Mouse (Mus musculus): ENCODE results near the gene Crlf1. TPM values are rescaled to one million over a fixed set of nuclear protein-coding genes. Genes with fewer than 3 reads are reported as not detected.

The Crlf1 gene
- polyA plus RNA-seq, 1 experiment from 2014 or later: 3.6 TPM

GRCm38 (mm10) chr8:70488931-70489470 lies 4.0 kb upstream of the Crlf1 start:
- Histone ChIP-seq H3K36me3 (no peaks in the 10 kb centered on the region), H3K4me2 (peak overlapping the region; percentile 55), H3K27me3 (peaks cover 100% of the 10 kb centered on the region), H3K9ac (no peak overlapping the region), H3K4me3 (replicated peaks) (peak overlapping the region; percentile 39), H3K9me3 (replicated peaks) (no peaks in the 10 kb centered on the region), H3K27ac (no peak overlapping the region), H3K4me1 (replicated peaks) (peaks cover 40% of the 10 kb centered on the region)
- DNase-seq (no peak), ATAC-seq (ENCODE audit: low read depth) (no peak)
- WGBS (ENCODE audit: insufficient replicate concordance): 3% methylated on average over 14 of the region's 14 CpGs

GRCm38 (mm10) chr8:70489576-70489975 lies 3.4 kb upstream of the Crlf1 start:
- Histone ChIP-seq H3K9me3 (replicated peaks) (no peaks in the 10 kb centered on the region), H3K27ac (no peak overlapping the region), H3K4me3 (replicated peaks) (peak overlapping the region; percentile 39), H3K36me3 (no peaks in the 10 kb centered on the region), H3K4me2 (peak overlapping the region; percentile 50), H3K4me1 (replicated peaks) (peaks cover 40% of the 10 kb centered on the region), H3K27me3 (peaks cover 100% of the 10 kb centered on the region), H3K9ac (no peak overlapping the region)
- WGBS (ENCODE audit: insufficient replicate concordance): 3% methylated on average over 39 of the region's 41 CpGs
- DNase-seq (no peak), ATAC-seq (ENCODE audit: low read depth) (no peak)

- DNase-seq (no peak), ATAC-seq (ENCODE audit: low read depth) (no peak)
- H3K4me1 ChIP-seq (replicated peaks): peaks cover 40% of the 10 kb centered on the region
- H3K27ac ChIP-seq: no peak overlapping the region
- H3K9ac ChIP-seq: no peak overlapping the region
- WGBS (ENCODE audit: insufficient replicate concordance): 12% methylated on average over 10 of the region's 10 CpGs
- H3K27me3 ChIP-seq: peaks cover 100% of the 10 kb centered on the region
- no peaks in the 10 kb centered on the region for H3K36me3 ChIP-seq
- no peak overlapping the region for H3K4me3 ChIP-seq (replicated peaks)
- H3K9me3 ChIP-seq (replicated peaks): no peaks in the 10 kb centered on the region
- H3K4me2 ChIP-seq: no peak overlapping the region
Observed at GRCm38 (mm10) chr8:70490061-70490879, 2.7 kb upstream of the Crlf1 start.

GRCm38 (mm10) chr8:70490880-70491495 lies 2.0 kb upstream of the Crlf1 start:
- DNase-seq: no peak
- Histone ChIP-seq H3K9ac (no peak overlapping the region), H3K27me3 (peaks cover 100% of the 10 kb centered on the region), H3K4me3 (replicated peaks) (no peak overlapping the region), H3K27ac (no peak overlapping the region), H3K4me1 (replicated peaks) (peaks cover 47% of the 10 kb centered on the region), H3K9me3 (replicated peaks) (no peaks in the 10 kb centered on the region), H3K36me3 (no peaks in the 10 kb centered on the region), H3K4me2 (no peak overlapping the region)
- WGBS (ENCODE audit: insufficient replicate concordance): 4% methylated on average over 20 of the region's 20 CpGs
- ATAC-seq (ENCODE audit: low read depth): no peak

DNA sequence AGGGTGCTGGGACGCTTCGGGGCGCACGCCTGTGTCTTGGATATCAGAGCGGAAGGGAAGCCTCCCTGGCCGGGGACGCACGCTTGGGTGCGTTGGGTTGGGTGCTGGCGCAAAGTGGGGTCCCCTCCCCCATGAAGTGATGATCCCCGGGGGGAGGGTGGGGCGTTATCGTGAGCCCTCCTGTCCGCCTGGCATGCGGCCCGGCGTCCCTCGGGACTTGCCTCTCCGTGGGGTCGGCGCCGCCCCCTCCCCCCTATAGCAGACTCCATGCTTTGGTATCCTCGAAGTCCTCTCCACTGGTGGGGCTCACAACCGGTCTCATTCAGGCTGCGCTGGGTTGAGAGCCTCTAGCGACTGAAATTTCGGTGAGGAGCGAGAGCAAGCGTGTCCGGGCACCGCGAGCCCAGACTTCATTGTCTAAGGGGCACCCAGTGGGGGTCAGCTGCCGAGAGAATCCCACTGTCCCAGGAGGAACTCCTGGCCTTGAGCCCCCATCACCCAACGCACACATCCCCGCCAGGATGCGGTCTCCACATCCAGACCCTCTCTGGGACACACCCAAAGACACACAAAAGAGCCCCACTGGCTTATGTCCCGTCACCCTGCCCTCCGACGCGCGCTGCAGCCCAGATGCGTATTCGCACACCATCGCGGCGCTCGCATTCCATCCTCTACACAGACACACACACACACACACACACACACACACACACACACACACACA lies 896 bp downstream of the Crlf1 start:
- WGBS (ENCODE audit: insufficient replicate concordance): 2% methylated on average over 46 of the region's 47 CpGs
- peak overlapping the region; percentile 45 for H3K4me3 ChIP-seq (replicated peaks)
- H3K4me2 ChIP-seq: no peak overlapping the region
- H3K4me1 ChIP-seq (replicated peaks): peaks cover 42% of the 10 kb centered on the region
- H3K36me3 ChIP-seq: no peaks in the 10 kb centered on the region
- H3K27me3 ChIP-seq: peaks cover 100% of the 10 kb centered on the region
- no peak overlapping the region for H3K9ac ChIP-seq
- H3K9me3 ChIP-seq (replicated peaks): no peaks in the 10 kb centered on the region
- H3K27ac ChIP-seq: no peak overlapping the region
- ATAC-seq (ENCODE audit: low read depth) (no peak), DNase-seq (no peak)

- Histone ChIP-seq H3K4me2 (no peak overlapping the region), H3K4me3 (replicated peaks) (no peak overlapping the region), H3K9me3 (replicated peaks) (no peaks in the 10 kb centered on the region), H3K36me3 (no peaks in the 10 kb centered on the region), H3K9ac (no peak overlapping the region), H3K27ac (no peak overlapping the region), H3K27me3 (peaks cover 100% of the 10 kb centered on the region), H3K4me1 (replicated peaks) (peaks cover 42% of the 10 kb centered on the region)
- ATAC-seq (ENCODE audit: low read depth) (no peak), DNase-seq (no peak)
- 5% methylated on average over 28 of the region's 28 CpGs for WGBS (ENCODE audit: insufficient replicate concordance)
Observed at GRCm38 (mm10) chr8:70494416-70494945, 1.5 kb downstream of the Crlf1 start.

GRCm38 (mm10) chr8:70495001-70495770 lies 2.2 kb downstream of the Crlf1 start:
- WGBS (ENCODE audit: insufficient replicate concordance): 4% methylated on average over 21 of the region's 21 CpGs
- DNase-seq: no peak
- H3K36me3 ChIP-seq: no peaks in the 10 kb centered on the region
- no peaks in the 10 kb centered on the region for H3K9me3 ChIP-seq (replicated peaks)
- H3K4me1 ChIP-seq (replicated peaks): peaks cover 46% of the 10 kb centered on the region
- peaks cover 99% of the 10 kb centered on the region for H3K27me3 ChIP-seq
- H3K4me3 ChIP-seq (replicated peaks): no peak overlapping the region
- no peak overlapping the region for H3K9ac ChIP-seq
- H3K27ac ChIP-seq: no peak overlapping the region
- no peak for ATAC-seq (ENCODE audit: low read depth)
- H3K4me2 ChIP-seq: no peak overlapping the region

- H3K9ac ChIP-seq: no peak overlapping the region
- H3K4me1 ChIP-seq (replicated peaks): peaks cover 51% of the 10 kb centered on the region
- no peaks in the 10 kb centered on the region for H3K36me3 ChIP-seq
- H3K4me3 ChIP-seq (replicated peaks): no peak overlapping the region
- no peak overlapping the region for H3K27ac ChIP-seq
- WGBS (ENCODE audit: insufficient replicate concordance): 8% methylated on average over 12 of the region's 12 CpGs
- no peak overlapping the region for H3K4me2 ChIP-seq
- no peak for ATAC-seq (ENCODE audit: low read depth)
- no peak for DNase-seq
- H3K9me3 ChIP-seq (replicated peaks): no peaks in the 10 kb centered on the region
- H3K27me3 ChIP-seq: peaks cover 99% of the 10 kb centered on the region
Observed at GRCm38 (mm10) chr8:70495771-70496062, 2.8 kb downstream of the Crlf1 start.

DNA sequence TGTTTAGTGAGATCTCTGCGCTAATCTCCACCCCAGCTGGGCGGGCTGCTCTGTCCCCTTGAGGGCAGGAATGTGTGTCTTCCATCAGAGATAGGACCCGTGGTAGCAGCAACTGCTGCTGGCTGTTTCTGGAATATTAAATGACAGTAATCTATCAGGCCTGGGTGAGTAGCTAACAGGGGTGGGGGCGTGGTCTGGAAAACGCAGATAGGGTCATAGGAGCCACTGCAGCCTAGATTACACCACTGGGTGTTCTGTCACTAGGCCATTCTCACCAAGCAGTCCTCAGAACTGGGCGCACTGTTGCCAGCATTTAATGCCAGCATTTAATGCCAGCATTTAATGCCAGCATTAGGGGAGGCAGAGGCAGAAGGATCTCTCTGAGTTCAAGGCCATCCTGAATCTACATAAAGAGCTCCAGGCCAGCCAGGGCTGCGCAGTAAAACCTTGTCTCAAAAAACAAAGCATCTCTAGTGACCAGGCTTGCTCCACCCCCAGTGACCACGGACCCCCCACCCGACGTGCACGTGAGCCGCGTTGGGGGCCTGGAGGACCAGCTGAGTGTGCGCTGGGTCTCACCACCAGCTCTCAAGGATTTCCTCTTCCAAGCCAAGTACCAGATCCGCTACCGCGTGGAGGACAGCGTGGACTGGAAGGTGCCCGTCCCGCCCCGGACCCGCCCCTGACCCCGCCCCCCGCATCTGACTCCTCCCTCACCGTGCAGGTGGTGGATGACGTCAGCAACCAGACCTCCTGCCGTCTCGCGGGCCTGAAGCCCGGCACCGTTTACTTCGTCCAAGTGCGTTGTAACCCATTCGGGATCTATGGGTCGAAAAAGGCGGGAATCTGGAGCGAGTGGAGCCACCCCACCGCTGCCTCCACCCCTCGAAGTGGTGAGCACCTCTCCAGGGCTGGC lies 7.7 kb downstream of the Crlf1 start:
- Histone ChIP-seq H3K4me1 (replicated peaks) (peaks cover 76% of the 10 kb centered on the region), H3K4me2 (peak overlapping the region; percentile 72), H3K27ac (peak overlapping the region; percentile 84)

More for the DNA sequence above, 7.7 kb downstream of the Crlf1 start:
- DNase-seq (peak; percentile 79), ATAC-seq (ENCODE audit: low read depth) (peak; percentile 86)
- Histone ChIP-seq H3K4me3 (replicated peaks) (peak overlapping the region; percentile 47), H3K36me3 (peaks cover 4% of the 10 kb centered on the region; the same call in 1 of the 2 replicates), H3K9ac (peak overlapping the region; percentile 62), H3K27me3 (peaks cover 81% of the 10 kb centered on the region), H3K9me3 (replicated peaks) (no peaks in the 10 kb centered on the region)
- WGBS (ENCODE audit: insufficient replicate concordance): 3% methylated on average over 39 of the region's 39 CpGs

Measured in liver, embryonic 13.5 days (tissue).